ENCODE assay signal across 16 mouse cellular contexts in the genomic region with DNA sequence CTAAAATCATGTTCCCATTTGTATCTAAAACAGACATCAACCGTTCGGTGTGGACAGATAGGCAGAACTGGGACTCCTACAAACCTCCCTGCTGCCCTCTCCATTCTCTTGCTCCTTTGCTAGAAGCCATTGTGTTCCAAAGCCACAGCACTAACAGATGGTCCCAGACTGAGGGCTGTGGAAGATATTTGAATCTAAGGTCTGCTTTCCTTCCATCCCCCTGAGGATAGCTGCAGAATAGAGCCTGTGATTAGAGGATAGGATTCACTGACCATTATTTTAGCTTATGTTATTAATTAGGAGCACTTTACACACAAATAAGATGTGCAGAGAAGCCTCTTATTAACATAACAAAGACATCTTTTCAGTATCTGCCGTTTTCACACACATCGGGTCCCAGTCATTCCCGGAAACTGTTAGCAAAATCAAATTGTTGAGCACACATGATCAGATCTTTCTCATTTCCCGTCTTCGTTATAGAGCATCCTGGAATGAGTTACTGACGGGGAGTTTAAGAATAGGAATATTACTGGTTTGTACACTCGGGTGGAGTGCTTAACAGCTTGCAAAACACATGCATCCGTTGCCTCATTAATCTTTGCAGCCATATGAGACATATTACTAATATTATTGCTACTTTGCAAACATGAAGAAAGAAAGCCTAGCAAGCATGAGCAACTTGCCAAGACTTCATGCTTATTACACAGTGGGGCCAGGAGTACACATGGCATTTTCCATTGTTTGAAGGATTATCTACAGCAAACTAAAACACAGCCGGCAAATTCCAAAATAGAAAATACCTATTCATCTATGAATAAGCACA.
DNase-seq lines count a peak whose midpoint lies in the region; ATAC-seq lines count a peak whose summit lies in the region.
"Had no signal": no experiment of that assay in that cellular context is flagged by ENCODE, and none has a peak within 500 bp of the region (broad histone marks: within the 10 kb centered on the region; RNA-seq: fewer than 3 reads in every experiment).

No protein-coding gene starts in this region.

- peak overlapping the region; percentile 25; the same call in 1 of the 2 replicates for H3K27ac ChIP-seq in lung, embryonic 16.5 days (ENCODE audit: low read length)
- H3K27ac ChIP-seq in forebrain, embryonic 10.5 days: 0 out of 2 replicates have a peak overlapping the region, but pooled peaks have one; percentile 25
- H3K27ac ChIP-seq in forebrain, embryonic 16.5 days (ENCODE audit: low read length): no peak overlapping the region
- no peak overlapping the region for H3K27ac ChIP-seq in midbrain, embryonic 14.5 days (replicated peaks; ENCODE audit: low read depth, low read length)
- H3K27ac ChIP-seq in intestine, embryonic 15.5 days: no peak overlapping the region
- H3K27ac ChIP-seq: heart, embryonic 15.5 days; liver, embryonic 15.5 days had no signal

- H3K9me3 ChIP-seq in lung, embryonic 16.5 days (ENCODE audit: control insufficient read depth, low read length): no peaks in the 10 kb centered on the region
- no peaks in the 10 kb centered on the region for H3K9me3 ChIP-seq in forebrain, embryonic 10.5 days
- H3K9me3 ChIP-seq in forebrain, embryonic 16.5 days (ENCODE audit: control insufficient read depth, low read length): no peaks in the 10 kb centered on the region
- H3K9me3 ChIP-seq in midbrain, embryonic 14.5 days (ENCODE audit: control insufficient read depth, low read length): no peaks in the 10 kb centered on the region
- no peaks in the 10 kb centered on the region for H3K9me3 ChIP-seq in intestine, embryonic 15.5 days
- H3K9me3 ChIP-seq: heart, embryonic 15.5 days; liver, embryonic 15.5 days had no signal

- no peak overlapping the region for H3K9ac ChIP-seq in lung, embryonic 16.5 days (ENCODE audit: low read length)
- H3K9ac ChIP-seq in forebrain, embryonic 16.5 days (replicated peaks; ENCODE audit: low read depth, low read length): no peak overlapping the region
- no peak overlapping the region for H3K9ac ChIP-seq in midbrain, embryonic 14.5 days (replicated peaks; ENCODE audit: low read length)
- H3K9ac ChIP-seq in intestine, embryonic 15.5 days: no peak overlapping the region
- H3K9ac ChIP-seq: heart, embryonic 15.5 days; liver, embryonic 15.5 days had no signal

- no peaks in the 10 kb centered on the region for H3K27me3 ChIP-seq in lung, embryonic 16.5 days (ENCODE audit: control insufficient read depth, insufficient read depth, low read depth, low read length)
- H3K27me3 ChIP-seq in forebrain, embryonic 10.5 days (ENCODE audit: poor library complexity, severe bottlenecking): no peaks in the 10 kb centered on the region
- H3K27me3 ChIP-seq in forebrain, embryonic 16.5 days (replicated peaks; ENCODE audit: control insufficient read depth, insufficient read depth, low read length): no peaks in the 10 kb centered on the region
- H3K27me3 ChIP-seq in midbrain, embryonic 14.5 days (ENCODE audit: control insufficient read depth, insufficient read depth, low read length): no peaks in the 10 kb centered on the region
- no peaks in the 10 kb centered on the region for H3K27me3 ChIP-seq in intestine, embryonic 15.5 days (replicated peaks)
- H3K27me3 ChIP-seq: heart, embryonic 15.5 days; liver, embryonic 15.5 days had no signal

- peak; percentile 59 for ATAC-seq in lung, embryonic 16.5 days (ENCODE audit: low read depth)
- peak; percentile 61 for ATAC-seq in forebrain, embryonic 16.5 days
- peak; percentile 40; the same call in 1 of the 2 replicates for ATAC-seq in midbrain, embryonic 14.5 days (ENCODE audit: low FRiP score, low TSS enrichment)
- no peak for ATAC-seq in intestine, embryonic 15.5 days
- ATAC-seq: intestine, postnatal 0 days had no signal

- H3K4me3 ChIP-seq in lung, embryonic 16.5 days (ENCODE audit: low read length): no peak overlapping the region
- no peak overlapping the region for H3K4me3 ChIP-seq in forebrain, embryonic 10.5 days
- no peak overlapping the region for H3K4me3 ChIP-seq in forebrain, embryonic 16.5 days (replicated peaks; ENCODE audit: low read length)
- no peak overlapping the region for H3K4me3 ChIP-seq in midbrain, embryonic 14.5 days (replicated peaks; ENCODE audit: low read depth, low read length)
- no peak overlapping the region for H3K4me3 ChIP-seq in intestine, embryonic 15.5 days (replicated peaks)
- H3K4me3 ChIP-seq: heart, embryonic 15.5 days; liver, embryonic 15.5 days had no signal

- WGBS in lung, embryonic 16.5 days: 77% methylated on average over 11 of the region's 11 CpGs
- 82% methylated on average over 11 of the region's 11 CpGs for WGBS in forebrain, embryonic 10.5 days
- 26% methylated on average over 11 of the region's 11 CpGs for WGBS in forebrain, embryonic 16.5 days
- 39% methylated on average over 11 of the region's 11 CpGs for WGBS in midbrain, embryonic 14.5 days
- 72% methylated on average over 11 of the region's 11 CpGs for WGBS in intestine, embryonic 15.5 days

- H3K36me3 ChIP-seq in lung, embryonic 16.5 days (ENCODE audit: control insufficient read depth, insufficient read depth, low read length): no peaks in the 10 kb centered on the region
- no peaks in the 10 kb centered on the region for H3K36me3 ChIP-seq in forebrain, embryonic 10.5 days (replicated peaks)
- H3K36me3 ChIP-seq in forebrain, embryonic 16.5 days (ENCODE audit: control insufficient read depth, insufficient read depth): no peaks in the 10 kb centered on the region
- H3K36me3 ChIP-seq in midbrain, embryonic 14.5 days (ENCODE audit: control insufficient read depth, insufficient read depth, low read length): no peaks in the 10 kb centered on the region
- H3K36me3 ChIP-seq in intestine, embryonic 15.5 days: no peaks in the 10 kb centered on the region
- H3K36me3 ChIP-seq: heart, embryonic 15.5 days; liver, embryonic 15.5 days had no signal

- no peak overlapping the region for H3K4me2 ChIP-seq in lung, embryonic 16.5 days (ENCODE audit: low read depth, low read length)
- H3K4me2 ChIP-seq in forebrain, embryonic 16.5 days (ENCODE audit: low read length): no peak overlapping the region
- H3K4me2 ChIP-seq in midbrain, embryonic 14.5 days (ENCODE audit: low read length): no peak overlapping the region
- no peak overlapping the region for H3K4me2 ChIP-seq in intestine, embryonic 15.5 days (replicated peaks)
- H3K4me2 ChIP-seq: heart, embryonic 15.5 days; liver, embryonic 15.5 days had no signal

- no peak for DNase-seq in lung, postnatal 14 days
- DNase-seq in forebrain, embryonic 10.5 days (ENCODE audit: extremely low spot score, low spot score): no peak
- DNase-seq in midbrain, embryonic 14.5 days: peak; percentile 48
- DNase-seq in heart, postnatal 25 days (ENCODE audit: low spot score): no peak
- DNase-seq in frontal cortex, adult 2 months (ENCODE audit: extremely low spot score in 1 of 2, low spot score in 1 of 2): no peak
- DNase-seq: adrenal gland, postnatal 36 days; cerebellum, adult 11-12 months; gastrocnemius, postnatal 10 days; left cerebral cortex, postnatal 4 days; thymus, postnatal 14 days had no signal

- intact Hi-C loops in heart, postnatal 25 days (cut with DNase I): no loop called here

- H3K4me1 ChIP-seq in lung, embryonic 16.5 days (replicated peaks; ENCODE audit: control insufficient read depth, insufficient read depth, low read length): no peaks in the 10 kb centered on the region
- peaks cover 17% of the 10 kb centered on the region for H3K4me1 ChIP-seq in forebrain, embryonic 10.5 days
- peaks cover 19% of the 10 kb centered on the region for H3K4me1 ChIP-seq in forebrain, embryonic 16.5 days (replicated peaks; ENCODE audit: control insufficient read depth, insufficient read depth, low read length)
- H3K4me1 ChIP-seq in midbrain, embryonic 14.5 days (ENCODE audit: control insufficient read depth, insufficient read depth, low read length): peaks cover 6% of the 10 kb centered on the region
- no peaks in the 10 kb centered on the region for H3K4me1 ChIP-seq in intestine, embryonic 15.5 days (replicated peaks)
- H3K4me1 ChIP-seq: liver, embryonic 15.5 days had no signal

Comparison
In these comparisons a context has a peak if more than half of its experiments do, and no peak if none do; other contexts are left out.
1. H3K27ac ChIP-seq: peak in lung, embryonic 16.5 days (single experiment) and forebrain, embryonic 10.5 days (single experiment); none in forebrain, embryonic 16.5 days (single experiment), midbrain, embryonic 14.5 days (single experiment) and intestine, embryonic 15.5 days (single experiment).